Mouse (Mus musculus) cerebellum, adult 9-10 months (tissue): ENCODE measurements at regions not wholly inside any gene's neighbourhood (a gene's known extent, or its start where the extent isn't known, plus 50 kb on each side); places are given as distances from the start of the nearest gene placed in this dataset.
A peak's percentile ranks its signal among the peaks of the same experiment; 100 is the strongest.

Source experiments
- DNase-seq: peaks from one replicate; pipeline ENCODE4 v3.0.0; 2022

DNA sequence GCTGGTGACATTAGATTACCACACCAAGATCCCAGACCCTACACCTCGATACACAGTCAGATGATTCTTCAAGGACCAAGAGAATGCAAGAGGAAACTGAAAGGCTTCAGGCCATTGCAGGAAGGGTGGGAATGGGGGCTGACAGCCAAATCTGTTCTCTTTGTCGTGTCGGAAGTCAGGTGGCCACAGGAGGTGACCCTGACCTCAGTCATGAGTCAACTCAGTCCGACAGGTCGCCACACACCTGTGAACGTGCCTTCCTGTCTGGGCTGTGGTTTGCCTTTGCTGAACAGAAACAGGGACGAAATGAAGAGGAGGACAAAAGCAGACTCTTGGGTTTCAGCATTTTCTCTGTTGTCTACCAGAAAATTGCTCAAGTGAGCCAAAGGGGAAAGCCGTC is 318.3 kb upstream of the Gm26657 start:
- DNase-seq: no peak

DNA sequence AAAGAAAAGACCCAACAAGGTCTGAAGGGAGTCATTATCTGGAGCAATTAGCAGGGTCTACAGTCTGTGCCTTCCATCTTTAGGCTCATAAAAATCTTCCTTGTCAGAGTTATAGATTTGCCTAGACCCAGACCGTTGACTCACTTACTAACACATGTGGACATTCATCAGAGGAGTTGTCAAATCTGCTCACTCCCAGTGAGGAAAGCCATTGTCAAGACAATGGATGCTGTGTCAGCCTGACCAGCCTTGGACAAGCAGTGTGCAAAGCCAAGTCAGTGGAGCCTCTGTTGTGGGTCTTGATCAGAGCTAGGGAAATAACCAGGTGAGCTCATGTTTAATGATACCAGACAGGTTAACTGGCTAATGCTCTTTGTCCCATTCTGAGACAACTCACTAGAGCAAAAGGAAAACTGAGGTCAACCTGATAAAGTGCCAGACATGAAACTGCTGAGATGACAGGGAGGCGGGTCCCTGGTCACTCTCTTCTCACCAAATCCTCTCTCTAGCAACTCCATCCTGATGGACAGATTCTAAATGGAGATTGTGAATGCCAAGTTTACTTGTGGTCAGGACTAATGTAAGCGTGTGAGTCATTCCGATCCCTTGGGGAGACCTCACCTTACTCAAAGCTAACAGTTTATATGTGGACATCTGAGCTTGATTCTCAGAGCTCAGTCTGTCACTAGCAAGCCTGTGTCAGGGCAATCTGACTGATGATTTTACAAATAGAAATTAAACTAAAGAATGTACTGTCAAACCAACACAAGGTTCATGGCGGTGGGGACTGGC is 320.6 kb upstream of the Gm26657 start:
- no peak for DNase-seq

DNA sequence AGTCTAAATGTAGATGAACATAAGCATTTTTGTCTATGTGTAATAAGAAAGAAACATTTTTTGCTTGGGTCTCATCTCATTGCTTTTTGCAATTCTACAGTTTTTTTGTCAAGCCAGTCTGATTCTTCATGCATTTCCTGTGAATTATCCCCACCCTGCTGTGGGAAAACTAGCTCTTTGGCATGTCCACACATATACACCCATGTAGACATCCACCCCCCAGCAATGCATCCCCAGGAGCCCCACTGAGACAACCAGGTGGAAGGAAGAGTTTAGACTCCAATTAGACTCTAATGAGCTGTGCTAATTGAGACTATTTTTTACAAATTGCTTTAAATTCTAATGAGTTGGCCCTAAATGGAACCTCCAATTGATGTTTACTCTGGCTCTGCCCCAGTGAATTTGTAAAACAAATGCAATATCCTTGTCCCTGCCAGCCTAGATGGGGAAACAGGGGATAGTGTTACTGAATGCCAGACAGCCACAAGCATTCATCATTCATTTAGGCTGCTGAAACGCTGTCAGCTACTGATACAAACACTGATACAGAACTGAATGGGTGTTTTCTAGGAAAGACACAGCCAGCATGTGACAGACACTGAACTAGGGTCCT is 328.7 kb upstream of the Gm26657 start:
- no peak for DNase-seq

DNA sequence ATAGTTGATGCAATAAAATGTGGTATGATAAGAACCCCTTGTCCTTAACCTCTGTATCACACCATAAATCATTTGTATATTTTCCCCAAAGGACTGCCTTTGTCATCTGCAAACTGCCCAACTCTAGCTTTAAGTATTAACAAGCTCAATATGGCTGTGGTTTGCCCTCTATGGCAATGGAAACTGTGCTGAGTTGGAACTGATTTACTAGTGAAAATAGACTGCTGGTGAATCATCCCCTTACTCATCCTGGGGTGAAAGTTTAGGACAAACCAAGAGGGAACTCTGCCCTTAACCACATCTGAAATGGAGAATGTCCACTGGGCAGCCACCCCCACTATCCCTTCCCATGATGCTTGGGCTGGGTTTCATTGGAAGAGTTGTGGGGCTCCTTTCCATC is 346.1 kb upstream of the Gm26657 start:
- no peak for DNase-seq

DNA sequence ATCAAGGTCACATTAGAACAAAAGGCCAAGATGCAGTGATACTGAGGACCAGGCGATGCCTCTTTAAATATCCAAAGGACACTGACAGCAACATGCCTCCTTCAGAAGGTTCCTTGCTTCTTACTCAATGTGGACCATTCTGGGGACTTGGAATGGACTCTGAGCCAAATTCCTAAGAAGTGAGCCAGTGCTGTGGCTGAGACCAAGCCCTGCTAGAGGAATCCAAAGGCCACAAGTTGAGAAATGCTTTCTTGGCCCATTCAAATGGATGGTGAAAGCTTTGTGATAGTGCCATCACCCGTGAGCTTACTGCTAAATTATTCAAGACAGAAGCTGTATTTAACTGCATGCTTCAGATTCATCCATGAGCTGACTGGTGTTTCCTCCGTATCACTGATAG is 352.8 kb upstream of the Gm26657 start:
- no peak for DNase-seq

DNA sequence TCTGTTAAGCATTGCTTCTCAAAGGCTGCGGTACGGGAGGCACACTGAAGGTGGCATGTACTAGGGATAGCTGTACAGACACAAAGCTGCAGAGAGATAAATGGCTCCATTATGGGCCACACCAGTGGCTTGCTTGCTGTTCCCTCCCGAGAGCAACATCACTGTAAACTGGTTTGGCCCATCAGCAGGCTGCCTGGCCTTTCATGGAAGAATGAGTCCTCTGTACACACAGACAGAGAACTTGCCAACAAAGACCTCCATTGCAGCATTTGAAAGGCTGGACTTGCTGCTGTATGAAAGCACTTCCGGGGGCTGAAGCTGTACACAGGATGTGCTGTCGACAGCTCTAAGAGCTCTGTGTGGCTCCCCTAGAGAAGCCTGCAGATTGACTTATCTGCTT is 364.1 kb upstream of the Gm26657 start:
- no peak for DNase-seq

DNA sequence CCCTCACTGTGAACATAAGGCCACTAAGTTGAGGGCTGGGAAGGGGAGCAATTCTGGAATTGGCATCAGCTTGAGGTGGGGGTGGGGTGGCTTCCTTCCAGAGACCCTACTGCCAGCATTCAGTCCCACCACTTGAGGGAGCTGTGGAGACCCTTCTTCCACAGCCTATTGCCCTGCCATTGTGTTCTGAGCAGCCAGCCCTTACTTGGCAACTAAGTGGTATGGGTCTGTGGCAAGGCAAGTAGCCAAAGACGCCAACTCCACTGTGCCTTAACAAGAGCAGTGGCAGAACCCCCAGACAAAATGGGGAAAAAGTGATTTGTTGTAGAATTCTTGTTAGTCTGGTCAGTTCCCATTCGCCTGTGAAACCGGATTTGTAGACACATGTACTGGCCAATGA is 365.4 kb upstream of the Gm26657 start:
- no peak for DNase-seq

DNA sequence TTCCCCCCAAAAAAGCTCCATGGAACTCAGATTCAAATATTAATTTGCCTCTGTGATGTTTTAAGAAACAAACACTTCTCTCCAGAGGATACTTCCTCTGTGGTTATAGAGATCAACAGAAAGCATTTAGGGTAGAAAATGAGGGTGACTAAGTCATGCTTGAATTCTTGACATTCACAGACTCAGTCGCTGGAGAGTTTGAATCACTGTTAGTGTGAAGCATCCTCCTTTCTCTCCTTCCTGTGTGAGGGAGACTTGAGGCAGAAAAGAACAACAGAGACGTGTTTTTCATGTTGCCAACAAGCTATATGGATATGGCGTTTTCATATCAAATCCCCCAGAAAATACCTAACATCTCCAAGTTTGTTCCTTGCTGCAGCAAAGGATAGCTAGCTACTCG is 366.1 kb upstream of the Gm26657 start:
- no peak for DNase-seq

DNA sequence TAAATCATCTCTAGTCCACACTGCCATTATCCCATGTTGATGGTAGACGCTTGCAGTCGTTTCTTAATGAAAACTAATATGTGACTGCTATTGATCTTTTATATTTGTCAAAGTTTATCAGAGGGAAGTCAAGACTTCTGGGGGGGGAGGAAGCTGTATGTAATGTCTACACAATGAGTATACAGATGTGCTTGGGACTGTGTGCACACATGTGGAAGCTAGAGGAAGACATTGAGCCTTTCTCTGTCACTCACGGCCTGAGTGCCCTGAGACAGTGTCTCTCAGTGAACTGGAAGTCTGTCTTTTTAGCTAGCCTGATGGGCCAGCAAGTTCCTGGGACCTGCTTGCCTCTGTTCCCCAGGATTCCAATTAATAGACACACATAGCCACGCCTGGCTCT is 366.7 kb upstream of the Gm26657 start:
- no peak for DNase-seq

DNA sequence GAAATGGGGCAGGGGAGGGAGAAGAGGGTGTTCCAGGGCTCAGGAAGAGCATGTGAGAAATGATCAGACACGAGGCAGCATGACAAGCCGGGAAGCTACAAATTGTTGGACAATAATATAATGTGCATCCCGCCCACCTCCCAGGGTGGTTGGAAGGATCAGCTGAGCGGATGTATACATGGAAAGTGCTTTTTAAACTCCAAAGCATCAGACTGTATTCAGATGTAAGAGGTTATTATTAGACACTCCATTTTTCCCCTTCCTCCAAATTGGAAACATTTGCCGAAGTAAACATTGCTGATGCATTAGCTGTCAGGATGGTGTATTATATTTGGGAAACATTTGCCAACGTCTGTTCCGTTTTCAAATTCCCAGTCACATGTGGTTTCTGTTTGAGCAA is 367.2 kb upstream of the Gm26657 start:
- DNase-seq: no peak

DNA sequence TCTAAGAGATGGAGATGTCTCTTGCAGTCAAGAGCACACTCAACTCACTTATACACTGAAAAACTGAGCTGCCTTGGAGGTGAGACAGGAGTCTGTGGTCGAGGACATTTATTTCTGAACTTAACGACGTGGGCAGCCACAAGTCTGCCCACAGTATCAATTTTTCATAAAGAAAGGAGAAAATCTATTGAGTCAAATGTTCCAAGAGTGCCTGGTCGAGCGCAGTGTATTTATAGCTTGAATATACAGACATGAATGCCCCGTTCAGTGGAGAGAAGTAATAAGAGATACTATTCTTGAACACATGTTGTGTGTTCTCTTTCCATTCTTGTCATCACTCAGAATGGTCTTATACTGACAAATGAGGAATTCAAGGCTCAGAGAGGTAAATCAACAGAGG is 375.3 kb upstream of the Gm26657 start:
- DNase-seq: no peak

DNA sequence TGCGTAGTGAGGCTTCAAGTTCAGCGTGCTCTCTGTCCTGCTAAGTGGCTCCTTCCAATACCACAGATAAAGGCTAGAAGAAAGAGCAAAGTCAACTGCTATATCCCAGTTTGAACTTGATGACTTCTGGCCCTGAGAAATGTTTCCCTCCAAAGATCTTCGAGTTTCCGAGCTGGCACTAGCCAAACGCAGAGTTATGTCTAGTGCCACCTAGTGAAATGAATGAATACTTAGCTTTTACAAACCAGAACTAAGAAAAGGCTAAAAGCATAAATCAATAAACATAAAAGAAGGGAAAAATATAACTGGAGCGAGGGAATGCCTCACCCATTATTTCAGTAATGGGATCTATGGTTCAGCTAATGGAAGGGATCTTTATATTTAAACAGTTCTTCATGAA is 377.7 kb upstream of the Gm26657 start:
- DNase-seq: peak; percentile 1

DNA sequence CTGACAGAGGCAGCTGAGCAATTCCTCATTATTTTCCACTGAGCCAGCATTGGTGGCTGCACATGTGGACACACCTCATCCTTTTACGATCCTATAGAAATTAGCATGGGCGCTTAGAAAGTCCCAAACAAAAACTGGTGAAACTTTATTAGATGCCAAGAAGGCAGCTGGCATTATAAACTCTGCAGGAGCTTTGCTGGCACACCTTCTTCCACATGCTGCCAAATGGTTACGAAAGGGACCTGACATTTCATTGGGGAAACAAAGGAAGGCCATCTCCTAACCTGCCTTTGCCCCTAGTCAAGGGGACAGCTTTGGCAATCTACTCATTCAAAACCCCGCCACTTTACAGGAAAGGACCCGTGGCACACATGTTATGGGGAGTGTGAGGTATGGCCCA is 390.7 kb upstream of the Gm26657 start:
- DNase-seq: no peak

DNA sequence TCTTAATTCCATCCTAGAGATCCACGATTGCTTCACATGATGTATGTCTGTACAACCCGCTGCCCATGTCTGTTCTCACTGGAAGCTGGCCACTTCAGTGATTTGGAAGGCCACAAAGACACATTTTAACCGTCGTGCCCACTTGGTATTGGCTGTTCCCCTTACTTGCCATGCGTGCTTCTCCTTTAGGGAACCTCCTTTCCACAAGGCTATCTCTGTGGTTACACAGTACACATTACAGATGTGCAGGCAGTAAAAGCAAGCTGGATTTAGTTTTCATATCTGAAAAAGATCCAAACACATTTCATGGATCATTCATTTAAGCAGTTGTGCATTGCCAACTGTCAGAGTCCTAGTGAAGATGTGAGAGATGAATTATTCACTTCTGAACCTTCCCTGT is 414.7 kb upstream of the Gm26657 start:
- no peak for DNase-seq

DNA sequence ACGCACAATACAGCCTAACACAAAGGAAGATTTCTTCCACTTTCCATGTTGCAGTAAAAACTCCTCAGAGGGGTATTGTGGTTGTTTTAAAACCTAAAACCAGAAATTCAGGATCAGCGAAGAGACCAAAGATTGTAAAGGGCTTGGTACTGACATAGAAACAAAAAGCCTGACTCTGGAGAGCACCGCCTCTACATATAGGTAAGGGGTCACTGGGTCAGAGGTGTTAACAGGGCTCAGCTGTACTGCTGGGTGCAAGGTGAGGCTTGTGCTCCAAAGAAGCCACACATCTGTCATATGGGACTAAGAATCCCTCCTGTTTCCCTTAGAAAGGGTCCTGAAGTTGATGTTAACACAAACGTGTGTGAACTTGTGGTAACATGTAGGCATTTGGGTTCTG is 420.7 kb upstream of the Gm26657 start:
- DNase-seq: no peak

DNA sequence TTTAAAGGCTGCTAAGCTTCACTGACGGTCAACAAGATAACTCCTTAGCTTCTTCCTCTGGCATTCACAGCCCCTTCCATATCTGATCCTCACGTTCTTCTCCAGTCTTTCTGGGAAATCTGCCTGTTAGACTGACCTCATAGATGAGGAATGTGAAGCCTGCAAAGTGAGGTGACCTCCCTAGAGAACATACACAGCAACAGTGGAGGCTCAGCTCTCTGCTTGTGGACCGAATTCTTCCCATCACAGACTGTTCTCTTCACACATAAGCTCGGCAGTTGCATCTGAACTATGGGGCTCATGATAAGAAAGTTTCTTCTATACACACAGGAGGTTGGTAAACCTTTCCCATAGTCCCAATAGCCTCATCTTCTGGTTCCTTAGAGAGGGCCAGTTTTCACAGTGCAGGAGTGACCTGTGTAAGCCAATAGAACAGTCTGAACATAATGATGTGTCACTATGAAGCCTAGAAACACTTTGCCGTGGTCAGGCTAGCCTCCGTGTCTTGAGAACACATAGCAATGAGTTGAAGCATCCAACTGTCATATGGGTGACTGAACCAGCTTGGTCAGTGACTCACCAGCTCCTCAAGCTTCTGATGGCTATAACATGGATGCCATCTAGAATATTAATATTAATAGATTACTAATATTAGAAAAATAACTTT is 434.1 kb upstream of the Gm26657 start:
- DNase-seq: no peak

DNA sequence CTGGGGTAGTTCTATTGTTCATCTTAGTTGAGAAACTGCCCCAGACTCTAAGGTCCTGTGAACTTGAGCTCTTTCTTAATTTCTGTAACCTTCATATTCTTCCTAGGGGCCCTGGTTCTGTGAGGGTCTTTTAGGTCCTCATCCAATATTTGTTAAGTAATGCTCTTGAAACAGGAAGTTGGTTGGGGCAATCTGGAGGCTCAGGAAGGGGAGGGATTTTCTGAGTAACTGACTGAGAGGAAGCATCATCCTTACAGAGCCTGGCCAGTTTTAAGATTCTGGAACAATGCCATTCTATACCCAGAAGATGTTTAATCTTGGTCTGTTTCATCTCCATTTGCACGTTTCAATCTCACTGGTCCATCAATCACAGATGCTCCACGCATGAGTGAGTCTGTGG is 435.6 kb upstream of the Gm26657 start:
- DNase-seq: no peak

DNA sequence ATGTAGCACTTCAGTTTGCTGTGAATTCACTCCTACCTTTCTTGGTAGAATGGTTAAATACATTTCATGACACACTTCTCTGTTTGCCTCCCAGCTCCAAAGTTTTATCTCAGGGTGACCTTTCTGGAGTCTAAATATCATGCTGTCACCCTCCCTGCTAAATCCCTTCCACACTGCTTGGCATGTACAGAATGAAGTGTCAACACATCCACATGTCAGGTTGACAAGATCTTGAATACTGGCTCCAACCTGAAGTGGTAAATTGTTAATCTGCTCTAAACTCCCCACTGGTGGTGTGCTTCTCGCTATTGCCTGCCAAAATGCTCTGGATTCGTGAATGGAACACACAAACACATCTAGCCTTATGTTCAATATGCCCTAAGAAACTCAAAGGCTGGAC is 451.9 kb upstream of the Gm26657 start:
- DNase-seq: no peak

DNA sequence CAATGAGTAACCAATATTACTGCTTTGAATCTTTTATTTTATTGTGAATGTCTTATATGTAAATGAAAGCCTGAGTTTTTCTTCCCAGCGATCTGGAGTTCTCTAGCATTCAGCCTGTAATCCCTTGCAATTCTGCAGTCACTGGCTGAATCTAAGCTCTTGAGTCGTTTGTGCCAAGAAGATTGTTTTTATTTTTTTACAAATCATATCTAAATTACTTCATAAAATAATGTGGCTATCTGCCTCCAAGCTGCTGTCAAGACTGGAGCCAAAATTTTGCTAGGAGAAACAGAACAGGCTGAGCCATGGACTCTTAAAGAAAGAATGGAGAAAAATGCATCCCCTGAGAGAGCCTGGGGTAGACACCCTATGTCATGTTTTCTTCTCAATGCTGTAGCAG is 455.4 kb upstream of the Gm26657 start:
- no peak for DNase-seq

DNA sequence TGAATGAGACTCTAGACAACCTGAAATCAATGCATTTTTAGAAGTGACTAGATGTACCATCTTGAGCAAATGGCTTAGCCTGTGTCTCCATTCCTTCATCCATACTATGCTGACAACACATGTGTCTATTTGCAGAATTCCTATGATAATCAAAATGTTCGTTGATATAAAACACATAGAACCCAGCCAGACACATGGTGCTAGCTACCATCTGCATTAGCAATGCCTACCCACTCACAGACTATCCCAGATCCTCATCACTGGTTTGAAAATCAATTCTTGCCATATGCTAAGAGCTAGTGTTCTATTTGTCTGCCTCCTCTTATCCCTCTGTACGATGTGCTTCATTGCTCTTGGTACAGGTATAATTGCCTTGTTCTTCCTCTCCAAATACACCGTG is 464.0 kb upstream of the Gm26657 start:
- no peak for DNase-seq

DNA sequence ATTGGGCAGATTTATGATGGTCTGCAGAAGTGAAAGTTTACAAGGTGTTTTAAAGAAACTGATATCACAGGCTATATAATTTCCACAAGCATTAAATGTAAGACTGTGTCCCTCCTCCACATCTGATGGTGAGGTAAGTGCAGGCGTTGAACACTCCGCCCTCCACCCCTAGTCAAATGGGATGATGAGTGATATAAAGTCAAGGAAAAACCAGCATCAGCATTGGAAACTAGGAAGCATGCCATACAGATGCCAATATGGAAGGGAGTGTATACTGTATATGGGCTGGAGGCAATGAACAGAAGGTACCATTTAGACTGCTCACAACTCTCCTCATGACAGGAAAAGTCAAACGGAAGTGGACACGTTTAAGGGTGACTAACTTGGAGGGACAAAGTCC is 468.5 kb upstream of the Gm26657 start:
- DNase-seq: no peak

DNA sequence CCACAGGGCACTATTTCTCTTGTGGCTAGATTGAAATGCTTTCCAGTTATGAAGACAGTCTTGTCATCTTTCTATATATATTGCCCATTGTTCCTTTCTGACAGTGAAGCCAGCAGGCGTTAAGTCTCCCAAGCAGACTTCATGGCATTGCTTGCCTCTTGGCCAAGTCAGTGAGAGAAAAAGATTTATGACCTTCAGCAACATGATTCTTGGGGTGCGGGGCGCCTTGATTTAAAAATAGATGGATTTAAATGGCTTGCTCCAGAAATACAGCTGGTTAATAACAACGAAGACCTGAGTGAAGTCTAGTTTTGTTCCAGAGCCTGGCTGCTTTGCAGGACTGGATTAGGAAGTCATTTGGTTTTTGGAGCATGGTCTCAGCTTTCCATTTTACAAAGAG is 475.2 kb upstream of the Gm26657 start:
- no peak for DNase-seq

DNA sequence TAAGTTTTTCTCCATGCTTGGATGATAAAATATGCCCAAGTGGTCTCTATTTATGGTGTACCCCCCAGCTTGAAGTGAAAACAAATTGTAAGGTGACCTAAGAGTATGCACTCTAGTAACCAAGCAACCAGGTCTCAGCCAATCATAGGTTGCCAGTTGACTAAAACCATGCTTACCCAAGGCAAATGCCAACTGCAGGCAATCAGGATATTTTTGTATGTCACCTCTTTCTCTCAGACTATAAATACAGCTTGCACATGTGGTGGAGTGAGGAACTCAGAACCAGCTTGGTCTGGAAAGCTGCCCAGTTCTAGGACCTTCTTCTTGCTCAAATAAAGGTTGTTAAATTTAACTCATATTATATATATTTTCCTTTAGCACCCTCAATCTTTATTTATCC is 476.0 kb upstream of the Gm26657 start:
- no peak for DNase-seq

DNA sequence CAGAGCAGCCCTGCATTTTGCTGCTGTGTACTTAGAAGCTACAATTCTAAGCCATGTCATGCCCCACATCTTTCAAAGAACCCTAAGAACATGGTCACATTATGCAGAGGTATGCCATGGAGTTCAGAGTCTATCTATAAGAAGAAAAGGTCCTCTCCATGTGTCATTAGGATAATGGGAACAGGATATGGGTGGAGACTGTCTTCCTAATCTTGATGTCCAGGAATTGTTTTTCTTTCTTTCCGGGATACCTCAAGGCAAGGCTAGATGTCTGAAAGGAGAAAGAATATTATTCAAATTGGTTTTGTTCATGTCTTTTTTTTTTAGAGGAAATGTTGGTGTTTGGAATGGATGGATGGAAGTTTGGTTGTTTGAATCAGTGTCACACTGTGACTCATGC is 477.3 kb upstream of the Gm26657 start:
- no peak for DNase-seq

DNA sequence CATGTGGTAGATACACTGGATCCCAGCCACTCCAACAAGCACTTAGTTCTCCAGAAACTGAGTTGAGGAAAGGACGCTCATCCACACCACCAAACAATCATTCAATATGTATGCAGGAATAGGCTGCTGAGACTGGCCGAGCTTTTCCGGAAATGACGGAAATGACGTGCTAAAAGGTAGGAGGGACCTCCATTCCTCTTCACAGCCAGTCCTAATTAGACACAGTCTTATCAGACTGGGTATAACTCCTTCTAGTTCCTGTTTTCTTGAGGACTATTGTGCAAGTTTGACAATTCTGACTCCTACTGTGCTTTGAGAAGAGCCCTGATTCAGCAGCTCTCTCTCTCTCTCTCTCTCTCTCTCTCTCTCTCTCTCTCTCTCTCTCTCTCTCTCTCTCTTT is 477.9 kb upstream of the Gm26657 start:
- DNase-seq: no peak
